Mouse (Mus musculus) fat pad, adult 2 months (tissue): ENCODE data around the gene Ctsq.
"Not testable (repeated sequence)": the region's sequence is repeated elsewhere in the genome, so short reads cannot be mapped to it uniquely, and the experiment has no call there.

ENCODE experiments used
- DNase-seq: peaks from one replicate; pipeline ENCODE4 v3.0.0-alpha.2; 2011; ENCODE audit warnings: low read depth, low spot score; ENCODE audit errors: extremely low read depth

Ctsq gene

GRCm38 (mm10) chr13:61040531-61040930 is at the start of gene Ctsq:
Ctsq (minus strand) TSS chr13:61040631.
- no peak for DNase-seq

- no peak for DNase-seq
These were observed 17.6 kb downstream of the Ctsq start for GRCm38 (mm10) chr13:61022785-61023184.

- DNase-seq, result no peak
These were observed 18.6 kb downstream of the Ctsq start for GRCm38 (mm10) chr13:61021844-61022243.

DNA sequence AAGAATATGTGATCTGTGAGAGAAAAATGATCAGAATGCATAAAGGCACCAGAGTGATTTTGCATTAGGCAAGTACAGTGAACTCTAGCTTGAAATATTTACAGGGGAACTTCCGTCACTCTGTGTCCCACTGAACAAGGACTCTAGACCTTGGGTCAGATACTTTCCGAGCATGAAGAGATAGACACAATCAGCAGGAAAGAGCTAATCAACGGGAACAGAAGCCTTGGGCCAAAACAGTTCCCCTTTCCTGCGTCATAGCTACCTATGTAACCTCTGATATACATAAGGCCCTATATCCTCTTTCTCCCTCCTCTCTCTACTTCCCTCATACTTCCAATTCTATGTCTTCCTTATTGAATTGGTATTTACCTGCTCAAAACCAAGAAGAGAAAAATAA is 30.3 kb downstream of the Ctsq start:
- no peak for DNase-seq

GRCm38 (mm10) chr13:61005859-61006258 is 34.6 kb downstream of the Ctsq start, which contains the start of gene Ctsj:
Ctsj (minus strand) TSS chr13:61005959.
- no peak for DNase-seq

GRCm38 (mm10) chr13:60997600-60997999 is 42.8 kb downstream of the Ctsq start:
- DNase-seq, result no peak

GRCm38 (mm10) chr13:60986915-60987314 is 53.5 kb downstream of the Ctsq start:
- DNase-seq, result not testable (repeated sequence)
